Mouse (Mus musculus) heart, postnatal 0 days (tissue): ENCODE data around the gene Pla2g4f.

ENCODE experiments used
- CTCF ChIP-seq: IDR thresholded peaks from 2 replicates; pipeline ENCODE4 v1.5.1; 2016; ENCODE audit warnings: antibody characterized with exemption, control low read depth, low read depth
- EP300 ChIP-seq: IDR thresholded peaks from 2 replicates; pipeline ENCODE4 v1.6.1; 2016; ENCODE audit warnings: antibody characterized with exemption, low read depth

GRCm38 (mm10) chr2:120262876-120263275 is 51.1 kb downstream of the Pla2g4f start:
- TF ChIP-seq CTCF (no peak), EP300 (no peak)
